Mouse (Mus musculus) Muller cell, postnatal 12 days (primary cell): ENCODE results near the gene Nptn.

Experiments
- DNase-seq: peaks from one replicate; pipeline ENCODE4 v3.0.0-alpha.2; 2015; ENCODE audit errors: inconsistent ontology term

Nptn gene

GRCm38 (mm10) chr9:58581958-58582540 is at the start of gene Nptn:
Gene Nptn (plus strand): TSS chr9:58582240.
- peak; percentile 99 for DNase-seq

GRCm38 (mm10) chr9:58533322-58533721 is 48.7 kb upstream of the Nptn start:
- no peak for DNase-seq

- DNase-seq = no peak
These were observed 47.3 kb upstream of the Nptn start for GRCm38 (mm10) chr9:58534766-58535165.

GRCm38 (mm10) chr9:58535447-58536134 is 46.4 kb upstream of the Nptn start:
- peak; percentile 47 for DNase-seq

GRCm38 (mm10) chr9:58537774-58538173 is 44.3 kb upstream of the Nptn start:
- no peak for DNase-seq

- peak; percentile 42 for DNase-seq
These were observed 42.2 kb upstream of the Nptn start for GRCm38 (mm10) chr9:58539886-58540285.

- peak; percentile 78 for DNase-seq
These were observed 40.1 kb upstream of the Nptn start for GRCm38 (mm10) chr9:58541895-58542338.

GRCm38 (mm10) chr9:58544879-58545324 is 37.1 kb upstream of the Nptn start:
- DNase-seq = no peak

- no peak for DNase-seq
These were observed 36.6 kb upstream of the Nptn start for GRCm38 (mm10) chr9:58545428-58545827.

GRCm38 (mm10) chr9:58546630-58547360 is 35.2 kb upstream of the Nptn start:
- DNase-seq = peak; percentile 70

- DNase-seq = no peak
These were observed 33.1 kb upstream of the Nptn start for GRCm38 (mm10) chr9:58548897-58549296.

- no peak for DNase-seq
These were observed 32.3 kb upstream of the Nptn start for GRCm38 (mm10) chr9:58549694-58550093.

GRCm38 (mm10) chr9:58550928-58551327 is 31.1 kb upstream of the Nptn start:
- no peak for DNase-seq

GRCm38 (mm10) chr9:58552083-58552482 is 30.0 kb upstream of the Nptn start:
- no peak for DNase-seq

GRCm38 (mm10) chr9:58554056-58554907 is 27.8 kb upstream of the Nptn start:
- DNase-seq = no peak

- DNase-seq = peak; percentile 75
These were observed 26.9 kb upstream of the Nptn start, which contains the start of gene Cd276 for GRCm38 (mm10) chr9:58554908-58555684. Gene Cd276 (minus strand): TSS chr9:58555437.

- DNase-seq = no peak
These were observed 26.2 kb upstream of the Nptn start for GRCm38 (mm10) chr9:58555685-58556414.

- DNase-seq = no peak
These were observed 25.4 kb upstream of the Nptn start for GRCm38 (mm10) chr9:58556627-58557026.

- no peak for DNase-seq
These were observed 24.3 kb upstream of the Nptn start for GRCm38 (mm10) chr9:58557457-58558455.
